ENCODE assay signal across 8 mouse cellular contexts in genomic region chr7:75848115-75848775, GRCm38 (mm10). TPM values are rescaled to one million over a fixed set of nuclear protein-coding genes. Genes with fewer than 3 reads are reported as not detected.
DNase-seq lines count a peak whose midpoint lies in the region; ATAC-seq lines count a peak whose summit lies in the region.

TSS of gene Klhl25 (plus strand) at chr7:75848310.

- peak within 1 kb of the TSS; percentile 81 for H3K27ac ChIP-seq in brown adipose tissue, adult 24 weeks (replicated peaks; ENCODE audit: low read depth, low read length)
- peak within 1 kb of the TSS; percentile 89 for H3K27ac ChIP-seq in heart, embryonic 13.5 days (replicated peaks)
- peak within 1 kb of the TSS; percentile 83 for H3K27ac ChIP-seq in liver, embryonic 12.5 days
- peak within 1 kb of the TSS; percentile 90 for H3K27ac ChIP-seq in stomach, embryonic 15.5 days

- H3K4me3 ChIP-seq in brown adipose tissue, adult 24 weeks (ENCODE audit: insufficient read depth, low read depth, low read length): peak within 1 kb of the TSS; percentile 84
- peak within 1 kb of the TSS; percentile 98 for H3K4me3 ChIP-seq in heart, embryonic 13.5 days
- H3K4me3 ChIP-seq in liver, embryonic 12.5 days: peak within 1 kb of the TSS; percentile 91
- H3K4me3 ChIP-seq in stomach, embryonic 15.5 days (replicated peaks): peak within 1 kb of the TSS; percentile 91

- peaks cover 19% of the 10 kb centered on the region for H3K4me1 ChIP-seq in brown adipose tissue, adult 24 weeks (ENCODE audit: control insufficient read depth, insufficient read depth, insufficient read length, low read length)
- H3K4me1 ChIP-seq in heart, embryonic 13.5 days: peaks cover 39% of the 10 kb centered on the region
- peaks cover 49% of the 10 kb centered on the region for H3K4me1 ChIP-seq in liver, embryonic 12.5 days
- H3K4me1 ChIP-seq in stomach, embryonic 15.5 days: peaks cover 18% of the 10 kb centered on the region

- DNase-seq in CD4-positive, CD25-positive, alpha-beta regulatory T cell, adult 2 months (ENCODE audit: low read depth, low spot score): peak; percentile 96
- peak; percentile 72 for DNase-seq in fat pad, adult 2 months (ENCODE audit: extremely low read depth, low read depth, low spot score)
- peak; percentile 98 for DNase-seq in kidney, postnatal 10 days
- DNase-seq in natural killer cell, adult 2 months (ENCODE audit: low spot score in 2 of 2): peak; percentile 94 to 95

- no peaks in the 10 kb centered on the region for H3K27me3 ChIP-seq in heart, embryonic 13.5 days (replicated peaks)
- no peaks in the 10 kb centered on the region for H3K27me3 ChIP-seq in liver, embryonic 12.5 days (replicated peaks)
- no peaks in the 10 kb centered on the region for H3K27me3 ChIP-seq in stomach, embryonic 15.5 days (replicated peaks)

- peaks cover 4% of the 10 kb centered on the region for H3K36me3 ChIP-seq in heart, embryonic 13.5 days
- H3K36me3 ChIP-seq in liver, embryonic 12.5 days: peaks cover 14% of the 10 kb centered on the region
- no peaks in the 10 kb centered on the region for H3K36me3 ChIP-seq in stomach, embryonic 15.5 days

- peak within 1 kb of the TSS; percentile 92 for H3K4me2 ChIP-seq in heart, embryonic 13.5 days
- H3K4me2 ChIP-seq in liver, embryonic 12.5 days: peak within 1 kb of the TSS; percentile 91
- H3K4me2 ChIP-seq in stomach, embryonic 15.5 days: peak within 1 kb of the TSS; percentile 75

- peak within 1 kb of the TSS; percentile 95 for H3K9ac ChIP-seq in heart, embryonic 13.5 days
- peak within 1 kb of the TSS; percentile 94 for H3K9ac ChIP-seq in liver, embryonic 12.5 days
- H3K9ac ChIP-seq in stomach, embryonic 15.5 days: peak within 1 kb of the TSS; percentile 99

- under 1% methylated on average over 60 of the region's 60 CpGs for WGBS in heart, embryonic 13.5 days
- WGBS in liver, embryonic 12.5 days (ENCODE audit: insufficient replicate concordance): under 1% methylated on average over 60 of the region's 60 CpGs
- under 1% methylated on average over 60 of the region's 60 CpGs for WGBS in stomach, embryonic 15.5 days

- peak; percentile 95 for ATAC-seq in heart, embryonic 13.5 days (ENCODE audit: extremely low read depth, insufficient number of reproducible peaks, low FRiP score, low TSS enrichment)
- ATAC-seq in liver, embryonic 12.5 days: peak; percentile 97
- ATAC-seq in stomach, embryonic 15.5 days (ENCODE audit: insufficient read depth, low FRiP score, low read depth): peak; percentile 98

- H3K9me3 ChIP-seq in heart, embryonic 13.5 days: no peaks in the 10 kb centered on the region
- H3K9me3 ChIP-seq in liver, embryonic 12.5 days (replicated peaks): no peaks in the 10 kb centered on the region
- no peaks in the 10 kb centered on the region for H3K9me3 ChIP-seq in stomach, embryonic 15.5 days

RNA-seq across cellular contexts. Expression of gene Klhl25, which starts in this region (rescaled TPM):
- 4.7 and 8.6 TPM in 2 replicates for polyA plus RNA-seq in brown adipose tissue, adult 24 weeks (2012; ENCODE audit: insufficient read depth, insufficient read length, missing spikeins)
- 9.3 and 10.3 TPM in 2 replicates for polyA plus RNA-seq in heart, embryonic 13.5 days (2015; fragmentation: Nextera tagmentation; extraction: Ambion mirVana)
- polyA plus RNA-seq in liver, embryonic 12.5 days (2016; fragmentation: Nextera tagmentation; extraction: Ambion mirVana): 12.1 and 12.2 TPM in 2 replicates
- polyA plus RNA-seq in stomach, embryonic 15.5 days (2015; fragmentation: Nextera tagmentation; extraction: Ambion mirVana): 11.5 TPM in 2 replicates

Comparison
In these comparisons a context has a peak if more than half of its experiments do, and no peak if none do; other contexts are left out.
1. Peak in every context shown above with its lines: DNase-seq, ATAC-seq, H3K4me3 ChIP-seq and H3K27ac ChIP-seq.